Mouse (Mus musculus) thymus, postnatal 36 days (tissue): Measurements from ENCODE around the gene Chp2.
"Not testable (repeated sequence)": the region's sequence is repeated elsewhere in the genome, so short reads cannot be mapped to it uniquely, and the experiment has no call there.

Experiments
- DNase-seq, 2 experiments: peaks; one replicate each; pipeline ENCODE4 v3.0.0; 2022; ENCODE audit warnings: mixed read lengths in 2 of 2

The Chp2 gene

DNA sequence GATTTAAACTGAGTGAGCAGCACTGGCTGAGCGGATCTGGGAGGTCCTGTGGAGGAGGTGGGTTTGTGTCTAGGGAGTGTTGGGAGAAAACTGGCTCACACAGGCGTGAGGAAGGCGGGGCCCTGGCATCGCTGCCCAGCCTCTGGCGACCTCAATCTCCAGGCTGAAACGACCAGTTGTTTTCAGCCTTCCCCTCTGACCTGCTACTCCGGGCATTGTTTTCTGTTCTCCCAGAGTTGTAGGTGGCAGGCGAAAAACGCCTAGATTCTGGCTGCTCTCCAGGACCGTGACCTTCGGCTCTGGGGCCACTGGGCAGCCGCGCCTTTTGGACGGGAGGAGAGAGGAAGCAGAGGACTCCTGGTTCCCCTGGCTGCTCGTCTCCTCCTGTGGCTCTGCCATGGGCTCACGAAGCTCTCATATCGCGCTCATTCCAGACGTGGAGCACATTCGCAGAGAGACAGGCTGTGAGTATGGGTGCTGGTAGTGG is at the start of gene Chp2:
Gene Chp2, plus strand, starts transcription at position 182 of the 487 bp plus-strand sequence.
- no peak for DNase-seq

DNA sequence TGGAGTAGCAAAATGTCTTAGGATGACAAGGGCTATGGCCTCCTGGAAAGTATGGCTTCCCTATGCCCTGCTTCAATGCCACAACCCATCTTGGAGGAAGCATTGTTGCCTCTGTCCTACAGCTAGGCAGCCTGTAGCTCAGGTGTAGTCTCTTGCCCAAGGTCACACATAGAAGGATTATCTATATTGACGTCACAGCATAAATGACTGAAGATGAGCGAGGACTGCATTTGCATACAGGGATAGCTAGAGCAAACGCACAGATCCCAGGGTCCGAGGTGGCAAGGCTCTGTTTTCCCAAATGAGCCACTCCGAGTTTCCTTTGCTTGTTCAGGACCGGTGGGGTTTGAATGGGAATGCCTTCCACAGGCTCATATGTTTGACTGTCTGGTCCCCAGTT is 48.6 kb upstream of the Chp2 start:
- DNase-seq: no peak

DNA sequence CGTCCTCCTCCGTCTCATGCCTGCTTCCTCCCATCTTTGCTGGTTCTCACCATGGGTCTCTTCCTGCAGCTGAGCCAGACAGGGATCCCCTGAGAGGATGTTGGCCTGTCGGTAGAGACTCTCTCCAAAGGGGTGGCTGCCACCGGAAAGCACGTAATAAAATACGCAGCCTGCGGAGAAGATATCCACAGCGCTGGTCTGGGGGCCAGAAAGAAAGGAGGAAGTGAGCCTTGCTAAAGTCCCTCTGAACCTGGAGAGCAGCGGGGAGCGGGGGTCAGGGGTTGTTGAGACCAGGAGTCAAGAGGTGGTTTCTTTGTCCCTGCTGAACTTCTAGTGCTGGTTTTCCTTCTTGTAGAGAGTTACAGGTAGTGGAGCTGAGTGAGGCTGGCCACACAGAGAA is 47.7 kb upstream of the Chp2 start:
- no peak for DNase-seq

DNA sequence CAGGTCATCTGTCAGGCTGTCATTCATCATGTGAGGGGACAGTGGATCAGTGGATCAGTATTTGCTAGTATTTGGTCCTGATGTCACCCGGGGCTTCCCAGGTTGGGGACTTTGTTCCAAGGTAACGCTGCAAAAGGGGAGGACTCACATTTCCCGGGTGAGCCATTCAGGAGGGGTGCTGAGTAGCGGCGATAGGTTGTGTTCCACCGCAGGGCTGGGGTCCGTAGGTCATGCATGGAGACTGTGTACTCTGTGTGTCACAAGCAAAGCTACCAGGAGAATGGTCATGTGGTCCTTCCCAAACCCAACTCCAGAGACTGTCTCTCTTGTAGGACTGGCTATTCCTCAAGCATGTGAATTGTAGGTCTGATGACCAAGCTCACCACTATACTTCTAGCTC is 38.6 kb upstream of the Chp2 start:
- DNase-seq: no peak

DNA sequence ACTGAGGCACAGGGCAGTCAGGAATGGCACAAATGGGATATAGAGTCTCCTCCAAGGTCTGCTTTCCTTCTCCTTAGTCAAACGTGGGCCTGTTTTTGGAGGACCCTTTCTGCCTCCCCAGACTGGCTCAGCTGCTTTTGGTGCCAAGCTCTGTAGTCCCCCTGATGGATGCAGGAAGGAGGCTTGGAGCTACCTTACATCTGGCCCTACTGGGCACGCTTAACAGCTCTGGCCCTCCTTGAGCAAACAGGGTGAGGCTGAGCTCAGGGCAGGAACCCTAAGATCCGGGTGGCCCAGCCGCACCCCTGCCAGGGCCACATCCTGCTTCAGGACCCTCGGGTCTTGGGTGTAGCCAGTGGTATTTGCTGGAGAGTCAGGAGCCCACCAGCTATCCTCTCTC is 34.7 kb upstream of the Chp2 start:
- DNase-seq: no peak

DNA sequence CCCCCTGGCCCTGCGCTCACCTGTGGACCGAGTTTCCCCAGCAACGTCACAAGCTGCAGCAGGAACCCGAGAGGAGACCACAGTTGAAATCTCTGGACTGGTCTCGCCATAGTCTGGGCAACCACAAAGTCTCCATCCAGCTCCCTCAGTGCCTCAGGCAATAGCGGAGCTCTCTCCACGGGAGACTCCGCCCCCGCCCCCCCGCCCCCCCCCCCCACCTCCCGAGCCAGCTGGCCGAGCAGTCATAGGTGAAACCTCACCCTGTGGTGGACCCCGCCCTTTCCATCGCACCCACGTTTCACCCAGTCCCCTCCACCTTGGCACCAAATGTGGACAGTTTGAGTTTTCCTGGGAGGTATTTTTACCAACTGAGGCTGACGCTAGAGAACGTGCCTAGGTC is 33.3 kb upstream of the Chp2 start, which contains the start of gene Ern2:
Gene Ern2, minus strand, starts transcription at position 165 of the 400 bp plus-strand sequence.
- no peak for DNase-seq

DNA sequence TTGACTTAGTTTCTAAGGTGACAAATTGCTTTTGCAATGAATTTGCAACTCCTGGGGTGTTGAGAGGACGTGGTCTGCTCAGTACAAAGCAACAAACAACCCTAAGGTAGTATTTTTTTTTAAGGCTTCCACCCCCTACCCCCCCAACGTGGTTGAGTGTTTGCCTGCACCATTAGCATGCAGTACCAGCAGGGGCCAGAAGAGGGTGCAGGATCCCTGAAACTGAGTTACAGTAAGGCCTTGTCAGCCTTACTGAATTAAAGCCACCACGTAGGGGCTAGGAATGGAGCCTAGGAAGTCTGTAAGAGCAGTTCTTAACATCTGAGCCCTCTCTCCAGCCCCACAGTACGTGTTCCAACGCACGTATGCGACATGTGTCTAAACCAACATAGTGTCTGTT is 29.8 kb upstream of the Chp2 start:
- peak; percentile 42 to 54 for DNase-seq

DNA sequence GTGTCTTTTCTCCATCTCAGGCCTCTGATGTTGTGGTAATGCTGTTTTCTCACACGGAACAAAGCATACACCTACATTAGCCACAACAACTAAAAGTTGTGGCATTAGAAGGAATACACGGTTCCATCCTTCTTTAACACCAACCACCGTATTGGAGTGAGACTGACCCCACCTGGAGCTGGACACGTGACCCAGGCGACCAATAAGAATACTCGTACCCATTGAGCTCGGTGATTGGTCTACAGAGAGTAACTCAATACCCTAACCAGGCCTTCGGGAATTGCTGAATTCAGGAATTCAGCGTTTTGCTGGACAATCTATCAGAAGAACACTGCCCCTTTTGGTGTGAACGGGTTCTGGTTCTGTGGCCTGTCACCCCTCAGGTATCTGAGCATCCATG is 28.2 kb upstream of the Chp2 start:
- no peak for DNase-seq

DNA sequence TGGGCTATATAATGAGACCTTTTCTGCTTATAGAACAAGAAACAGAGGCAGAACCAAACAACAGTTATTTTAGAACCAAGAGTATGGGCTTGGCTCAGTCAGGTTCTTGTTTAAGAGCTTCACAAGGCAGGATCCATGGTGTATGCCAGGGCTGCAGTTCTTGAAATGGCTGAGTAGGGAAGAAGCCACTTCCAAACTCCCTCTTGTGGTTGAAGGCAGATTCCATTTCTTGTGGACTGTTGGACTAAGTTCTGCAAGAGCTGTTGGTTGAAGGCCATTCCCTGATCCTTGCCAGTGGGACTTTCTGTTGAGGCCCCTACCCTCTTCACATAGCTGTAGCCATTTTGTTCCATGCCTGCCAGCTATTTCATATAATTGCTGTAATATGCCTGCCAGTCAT is 25.4 kb upstream of the Chp2 start:
- DNase-seq: no peak

DNA sequence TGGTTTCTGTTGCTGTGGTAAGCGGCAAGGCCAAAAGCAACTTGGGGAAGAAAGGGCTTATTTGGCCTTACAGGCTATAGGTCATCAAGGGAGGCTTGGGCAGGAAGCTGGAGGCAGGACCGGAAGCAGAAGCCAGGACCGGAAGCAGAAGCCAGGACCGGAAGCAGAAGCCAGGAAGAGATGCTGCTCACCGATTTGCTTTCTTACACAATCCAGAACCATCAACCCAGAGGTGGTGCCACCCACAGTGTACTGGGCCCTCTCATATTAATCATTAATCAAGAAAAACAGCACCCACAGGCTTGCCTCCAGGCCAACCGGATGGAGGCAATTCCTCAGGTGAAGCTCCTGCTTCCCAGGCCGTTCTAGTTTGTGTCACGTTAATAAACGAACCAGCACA is 22.5 kb upstream of the Chp2 start:
- no peak for DNase-seq

DNA sequence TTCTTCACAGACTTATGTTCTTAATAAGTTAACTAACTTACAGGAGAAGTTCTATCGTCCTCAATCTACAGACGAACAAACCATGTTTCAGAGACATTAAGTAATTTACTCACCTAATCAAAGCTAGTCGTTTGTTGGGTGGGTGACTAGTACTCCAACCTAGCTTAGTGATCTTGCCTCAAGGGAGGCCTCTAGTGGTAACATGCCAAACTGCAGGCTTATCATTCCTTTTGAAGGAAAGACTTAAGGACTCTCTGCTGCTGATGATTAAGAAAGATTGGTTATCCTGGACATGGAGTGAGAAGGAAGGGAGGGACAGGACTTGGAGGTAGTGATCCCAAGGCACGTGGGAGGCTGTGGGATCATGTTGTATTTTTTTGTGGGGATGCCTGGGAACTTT is 22.0 kb upstream of the Chp2 start:
- DNase-seq: peak in 1 of 2 experiments; percentile 45

DNA sequence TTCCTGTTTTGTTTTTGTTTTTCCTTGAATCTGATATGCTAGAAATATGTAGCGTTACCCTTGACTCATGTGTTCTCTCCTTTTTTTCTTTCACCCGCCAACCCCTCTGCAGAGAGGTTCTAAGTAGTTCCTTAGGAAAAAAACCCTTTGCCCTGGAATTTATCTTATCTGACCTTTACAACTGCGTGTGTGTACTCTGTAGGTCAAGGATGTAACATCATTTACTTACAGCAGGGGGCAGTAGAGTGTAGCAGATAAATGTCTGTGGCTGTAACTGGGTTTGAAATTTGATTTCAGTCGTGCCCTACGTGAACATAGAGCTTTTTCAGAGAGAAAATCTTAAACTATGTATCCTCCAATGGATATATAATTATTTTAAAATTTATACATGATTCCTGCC is 20.0 kb upstream of the Chp2 start:
- DNase-seq: no peak

DNA sequence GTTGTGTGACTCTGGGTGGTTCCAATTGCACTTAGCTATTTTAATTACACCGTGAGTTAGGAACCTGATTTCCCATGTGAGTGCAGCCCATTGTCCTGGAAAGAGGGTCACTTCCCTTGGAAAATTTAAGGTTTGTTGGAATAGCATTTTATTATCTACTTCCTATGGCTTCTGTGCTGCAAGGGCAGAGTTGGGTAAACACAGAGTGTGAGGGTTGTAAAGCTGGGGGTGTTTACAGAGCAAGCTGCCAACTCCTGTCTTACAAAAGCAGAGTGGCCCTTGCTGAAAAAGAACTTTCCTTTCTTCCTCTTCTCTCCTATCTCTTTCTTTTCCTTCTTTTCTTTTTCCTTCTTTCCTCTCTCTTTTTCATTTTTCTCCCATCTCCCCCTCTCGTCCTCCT is 15.4 kb upstream of the Chp2 start:
- DNase-seq: no peak

DNA sequence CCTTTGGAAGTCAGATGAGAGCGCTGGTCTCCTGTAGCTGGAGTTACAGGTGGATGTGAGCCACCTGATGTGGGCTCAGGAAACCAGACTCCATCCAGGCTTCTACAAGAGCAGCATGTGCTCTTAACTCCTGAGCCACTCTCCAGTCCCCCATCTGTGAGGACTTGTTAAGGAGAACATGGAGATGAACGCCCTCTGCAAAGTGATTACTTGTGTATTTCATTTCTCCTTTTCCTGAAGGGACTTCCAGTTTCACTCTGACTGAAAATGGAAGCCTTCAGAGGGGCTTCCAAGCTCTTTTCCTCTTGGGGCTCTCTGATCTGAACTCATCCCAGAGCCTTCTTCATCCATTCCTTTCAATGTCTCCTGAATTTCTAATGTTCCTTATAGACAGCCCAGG is 13.2 kb upstream of the Chp2 start:
- DNase-seq: no peak

DNA sequence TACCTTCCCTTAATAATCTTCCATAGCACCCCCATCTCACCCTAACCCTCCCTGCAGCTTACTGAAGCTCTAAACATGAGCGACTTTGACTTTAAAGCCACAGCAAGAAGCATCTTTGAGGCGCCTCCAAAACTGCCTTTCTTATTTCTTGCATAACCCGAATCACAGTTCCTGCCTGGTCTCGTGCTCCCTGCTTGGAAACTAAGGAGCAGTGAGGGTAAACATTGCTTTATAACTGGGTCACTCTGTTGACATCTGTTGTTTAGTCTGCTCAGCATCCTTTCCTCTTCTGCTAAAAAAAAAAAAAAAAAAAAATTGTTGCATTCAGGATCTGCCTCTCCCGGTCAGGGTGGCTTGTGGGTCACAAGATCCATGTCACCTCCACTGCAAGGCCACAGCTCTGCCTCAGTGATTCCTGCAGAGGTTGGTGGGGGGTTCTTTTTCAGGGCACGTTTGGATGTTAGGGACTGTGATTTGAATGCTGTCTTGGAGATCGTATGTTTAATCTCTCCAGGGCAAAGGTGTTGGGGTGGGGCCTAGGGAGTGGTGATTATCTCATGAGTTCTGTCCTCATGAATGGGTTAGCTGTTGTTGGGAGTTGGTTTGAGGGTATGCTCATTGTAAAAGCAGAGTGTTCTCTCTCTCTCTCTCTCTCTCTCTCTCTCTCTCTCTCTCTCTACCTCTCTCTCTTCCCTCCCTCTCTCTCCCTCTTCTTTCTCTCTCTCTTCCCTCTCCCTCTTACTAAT is 10.8 kb upstream of the Chp2 start:
- no peak for DNase-seq

DNA sequence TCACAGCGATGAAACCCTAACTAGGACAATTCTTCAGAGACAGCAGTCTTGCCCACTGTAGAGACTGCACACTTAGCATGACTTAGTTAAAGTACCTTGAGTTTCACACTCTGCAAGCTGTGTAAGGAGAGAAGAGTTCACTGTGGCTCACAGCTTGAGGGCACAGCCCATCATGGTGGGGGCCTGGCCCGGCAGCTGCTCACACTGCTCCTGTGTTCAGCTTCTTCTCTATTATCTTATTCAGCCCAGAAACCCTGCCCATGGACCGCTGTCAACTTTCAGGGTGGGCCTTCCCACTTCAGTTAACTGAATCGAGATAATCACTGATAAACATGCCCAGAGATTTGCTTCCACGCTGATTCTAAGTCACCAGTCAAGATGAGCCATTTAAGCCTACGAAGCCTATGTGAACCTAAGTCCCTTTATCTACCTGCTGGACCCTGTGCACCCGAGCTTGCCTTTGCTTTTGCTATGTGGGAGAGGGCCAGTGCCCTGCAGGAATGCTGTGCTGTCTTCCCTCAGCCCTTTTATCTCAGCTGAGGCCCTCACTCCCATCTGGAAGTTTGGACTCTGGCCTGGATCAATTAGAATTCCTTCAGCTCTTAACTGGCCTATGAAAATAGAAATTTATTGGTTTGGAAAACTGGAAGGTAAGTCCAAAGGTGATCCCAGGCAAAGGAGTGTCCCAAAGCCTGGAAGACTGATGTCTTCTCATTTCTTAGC is 6.9 kb downstream of the Chp2 start:
- DNase-seq: no peak

DNA sequence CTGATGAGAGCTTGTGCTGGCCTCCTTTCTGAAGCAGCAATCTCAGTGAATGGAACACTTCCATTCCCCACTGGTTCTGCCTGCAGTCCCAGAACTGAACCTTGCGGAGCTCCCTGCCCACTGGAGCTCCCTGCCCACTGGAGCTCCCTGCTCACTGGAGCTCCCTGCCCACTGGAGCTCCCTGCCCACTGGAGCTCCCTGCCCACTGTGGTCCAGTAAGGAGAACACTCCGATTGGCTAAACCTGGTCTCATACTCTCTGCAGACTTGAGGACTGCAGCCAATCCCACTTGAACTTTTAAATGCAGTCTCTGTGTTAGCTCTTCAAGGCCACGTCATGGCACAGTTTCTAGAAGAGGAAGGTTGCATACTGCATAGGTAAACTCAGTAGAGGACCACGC is 7.4 kb downstream of the Chp2 start:
- DNase-seq: no peak

DNA sequence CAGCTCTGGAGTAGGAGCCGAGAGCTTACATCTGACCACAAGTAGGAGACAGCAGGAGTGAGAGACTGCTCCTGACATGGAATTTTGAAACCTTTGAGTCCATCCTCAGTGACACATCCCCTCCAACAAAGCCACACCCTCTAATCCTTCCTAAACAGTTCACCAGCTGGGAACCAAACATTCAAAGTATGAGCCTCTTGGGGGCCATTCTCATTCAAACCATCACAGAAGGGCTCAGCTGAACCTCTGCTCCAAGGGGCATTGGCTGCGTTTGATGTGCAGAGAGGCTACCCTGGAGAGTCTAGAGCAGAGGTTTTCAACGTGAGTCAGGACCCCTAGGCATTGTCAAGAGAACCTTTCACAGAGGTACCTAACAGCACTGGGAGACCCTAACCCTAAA is 10.0 kb downstream of the Chp2 start:
- no peak for DNase-seq

DNA sequence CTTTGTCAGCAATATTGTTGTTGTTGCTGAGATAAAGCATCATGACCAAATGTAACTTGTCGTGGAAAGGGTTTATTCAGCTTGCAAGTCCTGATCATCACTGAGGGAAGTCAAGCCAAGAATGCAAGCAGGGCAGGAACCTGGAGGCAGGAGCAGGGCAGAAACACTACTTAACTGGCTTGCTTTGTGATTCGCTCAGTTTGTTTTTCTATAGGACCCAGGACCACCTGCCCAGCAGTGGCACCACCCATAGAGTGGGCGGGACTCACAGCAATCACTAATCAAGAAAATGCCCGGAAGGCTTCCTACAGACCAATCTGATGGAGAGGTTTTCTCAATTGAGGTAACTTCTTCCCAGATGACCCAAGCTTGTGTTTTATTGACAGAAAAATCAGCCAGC is 10.6 kb downstream of the Chp2 start:
- no peak for DNase-seq

DNA sequence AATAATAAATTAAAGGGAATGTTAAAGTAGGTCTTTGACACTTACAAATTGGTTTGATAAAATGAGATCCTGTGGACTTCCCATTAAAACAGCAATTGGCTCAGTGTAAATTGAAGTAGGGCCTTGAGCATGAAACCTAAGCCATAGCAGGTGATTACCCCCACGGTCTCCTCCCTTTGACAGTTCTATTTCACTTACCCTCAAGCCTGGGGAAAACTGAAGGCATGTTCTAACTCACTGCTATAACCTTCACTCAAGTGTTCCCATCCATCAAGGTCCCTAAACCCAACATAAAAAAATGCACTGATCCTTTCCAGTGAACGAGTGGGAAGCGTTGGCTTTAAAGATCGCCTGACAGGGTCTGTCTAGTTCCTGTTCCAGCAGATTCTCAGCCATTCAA is 11.6 kb downstream of the Chp2 start:
- no peak for DNase-seq

DNA sequence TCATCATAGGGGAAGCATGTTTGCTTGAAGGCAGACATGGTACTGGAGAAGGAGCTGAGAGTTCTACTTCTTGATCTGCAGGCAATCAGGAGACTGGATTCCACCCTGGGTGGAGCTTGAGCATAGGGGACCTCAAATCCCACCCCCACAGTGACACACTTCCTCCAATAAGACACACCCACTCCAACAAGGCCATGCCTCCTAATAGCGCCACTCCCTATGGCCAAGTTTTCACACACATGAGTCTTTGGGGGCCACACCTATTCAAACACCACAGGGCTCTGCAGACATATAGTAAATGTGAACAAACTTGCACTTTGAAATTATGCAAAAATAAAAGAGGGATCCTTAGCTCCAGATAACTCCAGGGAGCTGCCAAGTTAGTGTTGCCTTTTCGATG is 19.6 kb downstream of the Chp2 start:
- DNase-seq: no peak

DNA sequence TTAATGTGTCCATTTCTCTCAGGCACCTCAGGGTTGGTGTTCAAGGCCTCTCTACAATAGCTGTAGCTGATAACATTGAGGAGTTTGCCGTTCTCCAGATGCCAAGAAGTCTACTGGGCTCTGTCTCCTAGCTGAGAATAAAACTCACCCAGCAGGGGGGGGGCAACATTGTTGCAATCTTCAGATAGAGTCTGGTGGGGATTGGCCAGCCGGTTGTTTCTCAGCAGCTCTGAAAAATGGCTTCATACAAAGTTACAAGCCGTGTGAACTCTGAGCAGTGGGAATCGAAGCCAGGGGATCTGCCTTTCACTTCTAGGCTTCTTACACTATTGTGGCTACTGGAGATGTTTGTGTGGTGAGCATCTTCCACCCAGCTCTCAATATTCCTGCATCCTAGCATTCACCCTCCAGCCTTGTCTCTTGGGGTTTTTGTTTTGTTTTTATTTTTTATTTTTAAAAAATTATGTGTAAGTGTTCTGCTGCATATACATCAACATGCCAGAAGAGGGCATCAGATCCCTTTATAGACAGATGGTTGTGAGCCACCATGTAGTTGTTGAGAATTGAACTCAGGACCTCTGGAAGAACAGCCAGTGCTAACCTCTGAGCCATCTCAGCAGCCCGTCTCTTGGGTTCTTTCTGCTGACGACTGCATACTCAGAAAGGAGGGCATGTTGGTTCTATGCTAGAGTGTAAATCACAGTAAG is 21.3 kb downstream of the Chp2 start:
- DNase-seq: no peak

DNA sequence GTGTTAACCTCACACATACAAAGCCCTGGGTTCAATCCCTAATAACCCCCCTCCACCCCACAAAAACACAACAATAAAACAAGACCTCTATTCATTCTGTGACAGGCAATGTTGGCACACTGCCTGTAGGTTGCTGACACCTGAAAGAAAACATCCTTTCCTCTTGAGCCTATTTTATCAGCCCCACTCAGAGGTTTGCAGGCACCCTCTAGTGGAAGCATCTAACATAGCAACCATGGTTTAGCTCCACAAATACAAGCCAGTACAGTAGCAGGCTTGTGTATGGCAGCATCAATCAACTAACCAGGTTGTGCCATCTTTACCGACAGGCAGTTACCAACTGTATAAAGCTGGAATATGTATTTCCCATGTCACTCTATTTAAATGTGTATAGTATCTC is 23.0 kb downstream of the Chp2 start:
- DNase-seq: peak; percentile 39 to 47

DNA sequence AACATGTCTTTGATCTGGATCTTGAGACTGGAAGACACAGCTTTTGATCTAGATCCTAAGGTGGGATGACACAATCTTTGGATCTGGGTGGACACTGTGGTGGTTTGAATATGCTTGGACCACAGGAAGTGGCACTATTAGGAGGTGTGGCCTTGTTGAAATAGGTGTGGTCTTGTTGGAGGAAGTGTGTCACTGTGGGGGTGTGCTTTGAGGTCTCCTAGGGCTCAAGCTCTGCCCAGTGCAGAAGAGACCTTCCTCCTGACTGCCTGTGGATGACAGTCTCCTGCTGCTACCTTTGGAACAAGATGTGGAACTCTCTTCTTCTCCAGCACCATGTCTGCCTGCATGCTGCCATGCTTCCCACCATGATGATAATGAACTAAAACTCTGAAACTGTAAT is 23.4 kb downstream of the Chp2 start:
- DNase-seq: not testable (repeated sequence)
